Mouse (Mus musculus) heart, embryonic 11.5 days (tissue): Measurements from ENCODE around the gene Pgghg. TPM values are rescaled to one million over a fixed set of nuclear protein-coding genes. Genes with fewer than 3 reads are reported as not detected.

Source experiments
- ATAC-seq: fragments of 200-750 bp; cut with Nextera tagmentation; replicated peaks from 2 replicates; pipeline ENCODE4 v1.8.0; 2017; ENCODE audit warnings: moderate library complexity; ENCODE audit not compliant: insufficient number of reproducible peaks, low FRiP score, low TSS enrichment
- H3K27ac ChIP-seq: fragments of 300-500 bp; sonication (generic); 2 replicates; pipeline ENCODE4 v1.5.1; 2014; ENCODE audit warnings: mild to moderate bottlenecking, low read depth, low read length
- H3K27me3 ChIP-seq: fragments of 300-500 bp; sonication (generic); 2 replicates; pipeline ENCODE4 v1.6.1; 2014; ENCODE audit warnings: mild to moderate bottlenecking, low read length, mixed read lengths; ENCODE audit not compliant: control insufficient read depth, insufficient read depth
- H3K36me3 ChIP-seq: fragments of 300-500 bp; sonication (generic); 2 replicates; pipeline ENCODE4 v1.6.1; 2014; ENCODE audit warnings: mild to moderate bottlenecking, low read length, moderate library complexity, mixed read lengths; ENCODE audit not compliant: control insufficient read depth, insufficient read depth
- H3K4me1 ChIP-seq: fragments of 300-500 bp; sonication (generic); 2 replicates; pipeline ENCODE4 v1.6.1; 2014; ENCODE audit warnings: low read length; ENCODE audit not compliant: control insufficient read depth, insufficient read depth
- H3K4me2 ChIP-seq: fragments of 300-500 bp; sonication (generic); 2 replicates; pipeline ENCODE4 v1.6.1; 2014; ENCODE audit warnings: mild to moderate bottlenecking, moderate library complexity
- H3K4me3 ChIP-seq: fragments of 300-500 bp; sonication (generic); 2 replicates; pipeline ENCODE4 v1.5.1; 2014; ENCODE audit warnings: low read depth, low read length
- H3K9ac ChIP-seq: fragments of 300-500 bp; sonication (generic); 2 replicates; pipeline ENCODE4 v1.6.1; 2014; ENCODE audit warnings: mild to moderate bottlenecking, low read depth, low read length, moderate library complexity
- H3K9me3 ChIP-seq: fragments of 300-500 bp; sonication (generic); replicated peaks from 2 replicates; pipeline ENCODE4 v1.6.1; 2016; ENCODE audit warnings: low read length; ENCODE audit not compliant: control insufficient read depth
- WGBS: fragments of 180-500 bp; shearing (Covaris S2); extraction: QIAGEN DNeasy Blood & Tissue Kit; methylation state at CpG from one replicate; pipeline ENCODE4 v1.1.7; 2014; ENCODE audit not compliant: insufficient replicate concordance; 5-methylcytosine and 5-hydroxymethylcytosine counted together
- polyA plus RNA-seq: library from polyadenylated mRNA; unstranded; fragments of >200 nt; fragmentation: Nextera tagmentation; extraction: Ambion mirVana; gene quantifications from 2 replicates; pipeline ENCODE4 v1.2.1, GENCODE M21; 2014

The Pgghg gene
- polyA plus RNA-seq, 1 experiment from 2014 or later, result 11.1 TPM

DNA sequence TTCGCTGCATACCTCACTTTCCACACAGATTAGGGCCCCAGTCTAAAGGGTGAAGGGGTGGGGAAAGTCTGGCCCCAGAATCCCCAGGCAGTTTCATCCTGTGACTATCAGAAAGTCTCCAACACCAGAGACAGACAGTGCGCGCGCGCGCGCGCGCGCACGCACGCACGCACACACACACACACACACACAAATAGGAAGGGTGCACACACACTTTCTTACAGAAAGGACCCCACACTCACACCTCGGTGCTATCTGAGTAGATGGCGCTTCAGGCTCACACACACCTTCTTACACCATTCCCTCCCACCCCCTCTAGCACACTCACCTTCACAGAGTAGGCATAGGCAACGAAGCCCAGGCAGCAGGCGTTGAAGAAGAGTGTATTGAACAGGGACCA is 14.2 kb downstream of the Pgghg start:
- no peaks in the 10 kb centered on the region for H3K36me3 ChIP-seq
- peaks cover 4% of the 10 kb centered on the region for H3K4me1 ChIP-seq
- H3K9ac ChIP-seq, result peak overlapping the region; percentile 75
- H3K9me3 ChIP-seq, result no peaks in the 10 kb centered on the region
- no peaks in the 10 kb centered on the region for H3K27me3 ChIP-seq
- peak; percentile 23; the same call in 1 of the 2 replicates for ATAC-seq
- peak overlapping the region; percentile 81 for H3K4me2 ChIP-seq
- H3K27ac ChIP-seq, result peak overlapping the region; percentile 76
- WGBS, result 8% methylated on average over 17 of the region's 17 CpGs
- H3K4me3 ChIP-seq, result peak overlapping the region; percentile 56

DNA sequence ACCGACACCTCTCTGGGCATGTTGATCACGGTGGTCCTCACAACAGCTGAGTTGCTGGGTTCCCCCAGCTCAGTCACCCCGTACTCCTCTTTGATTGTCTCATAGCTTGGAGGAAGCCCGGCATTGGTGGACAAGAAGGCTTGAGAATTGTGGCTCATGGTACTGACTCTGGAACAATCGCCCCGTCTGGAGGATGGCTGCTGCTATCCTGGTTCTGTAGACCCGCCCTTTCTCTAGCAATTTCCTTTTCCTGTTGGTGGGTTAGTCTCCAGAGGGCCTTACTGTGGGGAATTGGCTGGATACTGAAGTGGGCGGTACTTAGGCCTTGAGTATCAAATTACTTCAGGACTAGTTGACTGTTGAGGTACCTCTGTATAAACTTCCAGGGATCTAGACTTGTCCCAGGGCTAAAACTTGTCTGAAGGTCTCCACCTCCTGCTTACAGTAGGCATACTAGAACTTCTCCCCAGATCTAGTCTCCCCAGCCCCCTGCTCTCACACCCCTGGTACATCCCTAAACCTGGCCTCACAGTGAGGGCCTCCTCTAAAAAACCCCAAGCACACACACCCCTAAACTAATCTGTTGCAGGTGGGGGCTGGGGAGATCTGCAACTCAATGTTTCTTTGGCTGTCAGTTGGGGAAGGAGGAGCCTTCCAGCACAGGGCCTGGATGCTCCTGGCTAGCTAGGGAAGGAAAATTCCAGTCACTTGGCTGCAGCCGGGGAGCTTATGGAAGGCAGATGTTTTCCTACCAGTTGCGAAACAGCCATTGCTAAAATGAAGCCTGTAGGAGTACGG is 14.8 kb downstream of the Pgghg start, which contains the start of the genes Gm45717 and Ifitm2:
TSS of gene Gm45717 (minus strand) at position 180 of the 798 bp plus-strand sequence.
TSS of gene Ifitm2 (minus strand) at position 230 of the 798 bp plus-strand sequence.
- no peaks in the 10 kb centered on the region for H3K36me3 ChIP-seq
- peak; percentile 77 for ATAC-seq
- peak within 1 kb of the TSS; percentile 56 for H3K4me3 ChIP-seq
- peaks cover 4% of the 10 kb centered on the region for H3K4me1 ChIP-seq
- no peaks in the 10 kb centered on the region for H3K27me3 ChIP-seq
- peak within 1 kb of the TSS; percentile 77 for H3K27ac ChIP-seq
- peak within 1 kb of the TSS; percentile 75 for H3K9ac ChIP-seq
- H3K9me3 ChIP-seq, result no peaks in the 10 kb centered on the region
- 8% methylated on average over 11 of the region's 11 CpGs for WGBS
- peak within 1 kb of the TSS; percentile 81 for H3K4me2 ChIP-seq

DNA sequence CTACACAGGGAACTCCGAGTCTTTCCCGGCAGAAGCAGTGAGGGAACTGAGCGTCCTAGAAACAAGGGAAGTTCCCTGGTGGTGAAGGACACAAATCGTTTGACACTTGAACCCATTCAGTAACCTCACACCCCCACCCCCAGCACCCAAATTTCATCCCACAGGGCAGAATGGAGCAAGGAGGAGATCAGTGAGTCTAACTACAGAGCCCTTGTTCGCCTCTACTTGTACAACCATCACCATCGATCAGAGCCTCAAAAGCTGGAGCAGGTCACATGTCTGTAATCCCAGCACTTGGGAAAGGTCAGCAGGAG is 15.3 kb downstream of the Pgghg start:
- Histone ChIP-seq H3K4me2 (peak overlapping the region; percentile 20; the same call in 1 of the 2 replicates), H3K4me3 (no peak overlapping the region), H3K27ac (peak overlapping the region; percentile 77), H3K4me1 (peaks cover 4% of the 10 kb centered on the region), H3K36me3 (no peaks in the 10 kb centered on the region), H3K9ac (no peak overlapping the region), H3K27me3 (no peaks in the 10 kb centered on the region), H3K9me3 (no peaks in the 10 kb centered on the region)
- ATAC-seq, result no peak
- WGBS, result 36% methylated on average over 6 of the region's 6 CpGs

DNA sequence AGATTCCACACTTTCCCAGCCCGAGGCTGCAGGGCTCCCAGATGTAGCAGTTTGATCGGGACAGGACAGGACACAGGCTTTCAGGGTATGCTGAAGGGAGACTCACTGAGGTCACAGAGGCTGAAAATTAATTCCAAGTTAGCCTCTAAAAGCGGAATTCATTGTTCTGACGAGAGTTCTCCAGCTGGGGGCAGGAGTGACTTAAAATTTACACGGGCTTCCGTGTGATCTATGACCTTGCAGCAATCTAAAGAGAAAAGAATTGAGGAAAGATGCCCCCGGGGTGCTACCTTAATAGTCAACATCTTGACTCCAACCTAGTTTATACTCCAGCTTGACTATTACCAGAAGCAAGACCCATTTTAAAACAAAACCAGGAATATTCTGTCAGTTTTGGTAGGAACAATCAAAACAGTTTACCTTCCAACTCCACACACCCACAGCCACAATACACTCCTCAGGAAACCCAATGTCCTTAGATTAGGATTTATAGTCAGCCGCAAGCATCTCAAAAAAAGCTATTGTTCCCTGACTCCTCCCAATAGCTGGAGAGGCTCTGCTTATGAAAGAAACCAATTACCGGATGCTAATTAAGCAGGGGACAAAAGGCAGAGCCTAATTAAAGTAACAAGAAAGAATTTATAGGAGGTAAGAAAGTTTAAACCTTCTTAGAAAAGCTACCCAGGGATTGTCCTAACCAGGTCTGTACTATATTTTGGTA is 18.1 kb downstream of the Pgghg start:
- Histone ChIP-seq H3K27ac (no peak overlapping the region), H3K9me3 (no peaks in the 10 kb centered on the region), H3K4me2 (no peak overlapping the region), H3K36me3 (no peaks in the 10 kb centered on the region), H3K9ac (no peak overlapping the region), H3K4me3 (no peak overlapping the region), H3K4me1 (peaks cover 4% of the 10 kb centered on the region), H3K27me3 (no peaks in the 10 kb centered on the region)
- 15% methylated on average over 9 of the region's 9 CpGs for WGBS
- ATAC-seq, result no peak

DNA sequence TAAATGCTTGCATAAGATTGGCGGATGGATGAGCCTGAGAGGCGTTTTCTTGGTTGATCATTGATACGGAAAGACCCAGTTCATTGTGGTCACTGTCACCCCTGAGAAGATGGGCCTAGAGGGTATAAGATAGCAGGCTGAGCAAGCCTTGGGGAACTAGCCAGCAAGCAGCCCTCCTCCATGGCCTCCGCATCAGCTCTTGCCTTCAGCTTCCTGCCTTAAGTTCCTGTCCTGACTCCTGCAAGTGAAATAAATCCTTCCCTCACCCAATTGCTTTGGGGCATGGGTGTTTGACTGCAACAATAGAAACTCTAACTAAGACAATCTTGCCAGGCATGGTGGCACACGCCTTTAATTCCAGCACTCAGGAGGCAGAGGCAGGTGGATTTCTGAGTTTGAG is 18.8 kb downstream of the Pgghg start:
- H3K9ac ChIP-seq, result no peak overlapping the region
- no peaks in the 10 kb centered on the region for H3K36me3 ChIP-seq
- no peaks in the 10 kb centered on the region; the same call in 1 of the 2 replicates for H3K4me1 ChIP-seq
- ATAC-seq, result no peak
- H3K27ac ChIP-seq, result no peak overlapping the region
- H3K9me3 ChIP-seq, result no peaks in the 10 kb centered on the region
- no peak overlapping the region for H3K4me2 ChIP-seq
- no peak overlapping the region for H3K4me3 ChIP-seq
- WGBS, result 79% methylated on average over 5 of the region's 5 CpGs
- no peaks in the 10 kb centered on the region for H3K27me3 ChIP-seq

DNA sequence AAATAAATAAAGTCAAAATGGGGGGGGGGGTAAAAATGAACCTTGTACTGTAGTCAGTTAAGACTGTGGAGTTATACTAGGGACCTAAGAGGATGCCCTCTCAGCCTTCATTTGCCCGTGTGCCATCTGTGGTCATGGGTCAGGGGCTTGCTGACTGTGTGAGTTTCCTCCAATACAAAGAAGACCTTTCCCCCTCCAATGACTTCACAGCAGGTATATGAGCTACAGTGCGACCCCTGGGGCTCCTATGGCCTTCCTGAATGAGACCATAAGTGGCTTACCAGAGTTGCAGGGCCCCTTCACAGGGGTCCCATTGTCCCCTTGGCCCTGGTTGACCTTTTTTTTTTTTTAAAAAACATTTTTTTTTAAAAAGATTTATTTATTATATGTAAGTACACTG is 20.2 kb downstream of the Pgghg start:
- Histone ChIP-seq H3K36me3 (no peaks in the 10 kb centered on the region), H3K4me1 (no peaks in the 10 kb centered on the region), H3K27ac (no peak overlapping the region), H3K27me3 (no peaks in the 10 kb centered on the region), H3K4me3 (no peak overlapping the region), H3K9me3 (no peaks in the 10 kb centered on the region), H3K4me2 (no peak overlapping the region), H3K9ac (no peak overlapping the region)
- 75% methylated on average over 2 of the region's 2 CpGs for WGBS
- no peak for ATAC-seq

DNA sequence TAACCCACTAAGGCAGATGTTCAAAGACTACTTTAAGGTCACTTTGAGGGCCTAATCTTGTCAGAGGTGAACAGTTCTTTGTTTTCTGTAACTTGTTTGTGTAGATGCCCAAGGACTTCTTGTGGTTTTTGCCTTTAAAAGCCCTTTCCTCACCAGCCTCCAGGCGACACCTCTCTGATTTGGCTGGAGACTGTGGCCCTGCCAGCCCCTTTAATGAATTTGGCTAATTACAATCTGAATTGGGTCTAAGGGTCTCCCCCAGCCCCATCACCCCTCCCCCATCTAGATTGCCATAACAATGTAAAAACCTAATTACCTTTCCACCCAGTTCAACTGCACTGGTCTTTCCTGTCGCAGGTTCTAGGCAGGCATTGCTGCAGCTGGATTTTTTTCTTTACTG is 21.5 kb downstream of the Pgghg start:
- H3K27me3 ChIP-seq, result peaks cover 5% of the 10 kb centered on the region
- 86% methylated on average over 2 of the region's 2 CpGs for WGBS
- no peaks in the 10 kb centered on the region for H3K9me3 ChIP-seq
- no peak for ATAC-seq
- H3K4me3 ChIP-seq, result no peak overlapping the region
- H3K4me1 ChIP-seq, result no peaks in the 10 kb centered on the region
- no peak overlapping the region for H3K27ac ChIP-seq
- no peak overlapping the region for H3K4me2 ChIP-seq
- H3K36me3 ChIP-seq, result no peaks in the 10 kb centered on the region
- H3K9ac ChIP-seq, result no peak overlapping the region

DNA sequence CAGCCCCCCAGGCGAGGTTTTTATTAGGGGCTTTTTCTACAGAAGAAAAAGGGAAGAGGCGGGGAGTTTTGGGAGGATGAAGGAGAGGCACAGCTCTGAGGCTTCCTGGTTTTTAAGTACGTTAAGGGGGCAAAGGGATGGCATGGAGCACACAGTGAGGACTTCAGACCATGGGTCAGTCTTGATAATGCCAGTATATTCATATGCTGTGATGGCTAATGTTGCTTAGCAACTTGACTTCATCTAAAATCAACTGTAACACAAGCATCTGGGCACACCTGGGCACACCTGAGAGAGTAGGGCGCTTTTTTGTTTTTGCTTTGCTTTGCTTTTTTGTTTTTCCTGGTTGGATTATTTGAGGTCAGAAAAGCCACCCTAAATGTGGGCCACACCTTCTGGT is 25.7 kb downstream of the Pgghg start, which contains the start of gene Ifitm1:
TSS of gene Ifitm1 (plus strand) at position 301 of the 400 bp plus-strand sequence.
- Histone ChIP-seq H3K4me2 (no peak within 1 kb of the TSS), H3K27ac (no peak within 1 kb of the TSS), H3K27me3 (peaks cover 23% of the 10 kb centered on the region), H3K9me3 (no peaks in the 10 kb centered on the region), H3K9ac (no peak within 1 kb of the TSS), H3K4me1 (peaks cover 11% of the 10 kb centered on the region), H3K4me3 (no peak within 1 kb of the TSS), H3K36me3 (no peaks in the 10 kb centered on the region)
- ATAC-seq, result no peak
- WGBS, result 83% methylated on average over 4 of the region's 4 CpGs
